Mouse (Mus musculus) lung, embryonic 16.5 days (tissue): ENCODE results near the gene Tmem9b. TPM values are rescaled to one million over a fixed set of nuclear protein-coding genes. Genes with fewer than 3 reads are reported as not detected.
A peak's percentile ranks its signal among the peaks of the same experiment; 100 is the strongest.

Experiments
- ATAC-seq: fragments of 200-750 bp; cut with Nextera tagmentation; 2 replicates; pipeline ENCODE4 v1.8.0; 2017; ENCODE audit warnings: low read depth, mild to moderate bottlenecking, moderate library complexity
- H3K27ac ChIP-seq: fragments of 300-500 bp; sonication (generic); 2 replicates; pipeline ENCODE4 v1.5.1; 2014; ENCODE audit warnings: mild to moderate bottlenecking, control low read depth, low read length
- H3K27me3 ChIP-seq: fragments of 300-500 bp; sonication (generic); 2 replicates; pipeline ENCODE4 v1.6.1; 2014; ENCODE audit warnings: low read depth, low read length, mixed read lengths; ENCODE audit not compliant: control insufficient read depth, insufficient read depth
- H3K36me3 ChIP-seq: fragments of 300-500 bp; sonication (generic); 2 replicates; pipeline ENCODE4 v1.6.1; 2014; ENCODE audit warnings: low read length; ENCODE audit not compliant: control insufficient read depth, insufficient read depth
- H3K4me1 ChIP-seq: fragments of 300-500 bp; sonication (generic); replicated peaks from 2 replicates; pipeline ENCODE4 v1.6.1; 2014; ENCODE audit warnings: low read length, mixed read lengths; ENCODE audit not compliant: control insufficient read depth, insufficient read depth
- H3K4me2 ChIP-seq: fragments of 300-500 bp; sonication (generic); 2 replicates; pipeline ENCODE4 v1.6.1; 2014; ENCODE audit warnings: low read depth, low read length, control low read depth
- H3K4me3 ChIP-seq: fragments of 300-500 bp; sonication (generic); 2 replicates; pipeline ENCODE4 v1.5.1; 2014; ENCODE audit warnings: mild to moderate bottlenecking, low read length, control low read depth
- H3K9ac ChIP-seq: fragments of 300-500 bp; sonication (generic); 2 replicates; pipeline ENCODE4 v1.6.1; 2014; ENCODE audit warnings: low read length, control low read depth
- H3K9me3 ChIP-seq: fragments of 300-500 bp; sonication (generic); 2 replicates; pipeline ENCODE4 v1.6.1; 2016; ENCODE audit warnings: low read length; ENCODE audit not compliant: control insufficient read depth
- WGBS: fragments of 180-500 bp; shearing (Covaris S2); extraction: QIAGEN DNeasy Blood & Tissue Kit; methylation state at CpG from one replicate; pipeline ENCODE4 v1.1.7; 2014; 5-methylcytosine and 5-hydroxymethylcytosine counted together
- polyA plus RNA-seq: library from polyadenylated mRNA; unstranded; fragments of >200 nt; fragmentation: Nextera tagmentation; extraction: Ambion mirVana; gene quantifications from 2 replicates; pipeline ENCODE4 v1.2.1, GENCODE M21; 2015

The Tmem9b gene
- polyA plus RNA-seq, result 66.8 and 71.4 TPM in 2 replicates

- under 1% methylated on average over 72 of the region's 74 CpGs for WGBS
- no peaks in the 10 kb centered on the region for H3K27me3 ChIP-seq
- H3K27ac ChIP-seq, result peak within 1 kb of the TSS; percentile 88
- H3K4me1 ChIP-seq, result peaks cover 9% of the 10 kb centered on the region; the same call in 1 of the 2 replicates
- no peaks in the 10 kb centered on the region for H3K36me3 ChIP-seq
- peak within 1 kb of the TSS; percentile 69 for H3K4me3 ChIP-seq
- H3K4me2 ChIP-seq, result peak within 1 kb of the TSS; percentile 85
- peak within 1 kb of the TSS; percentile 88 for H3K9ac ChIP-seq
- ATAC-seq, result peak; percentile 89
- no peaks in the 10 kb centered on the region for H3K9me3 ChIP-seq
Measured at GRCm38 (mm10) chr7:109752008-109752925, at the start of gene Tmem9b. TSS of gene Tmem9b (minus strand) at chr7:109752875.

- H3K36me3 ChIP-seq, result no peaks in the 10 kb centered on the region
- H3K27me3 ChIP-seq, result no peaks in the 10 kb centered on the region
- no peak for ATAC-seq
- no peak overlapping the region for H3K4me3 ChIP-seq
- 82% methylated on average over 4 of the region's 4 CpGs for WGBS
- no peak overlapping the region for H3K27ac ChIP-seq
- no peaks in the 10 kb centered on the region for H3K9me3 ChIP-seq
- no peak overlapping the region for H3K9ac ChIP-seq
- peaks cover 9% of the 10 kb centered on the region for H3K4me1 ChIP-seq
- no peak overlapping the region for H3K4me2 ChIP-seq
Measured at GRCm38 (mm10) chr7:109800626-109801025, 48.0 kb upstream of the Tmem9b start.

GRCm38 (mm10) chr7:109799168-109799567 lies 46.5 kb upstream of the Tmem9b start:
- Histone ChIP-seq H3K27ac (no peak overlapping the region; the same call in 1 of the 2 replicates), H3K4me2 (no peak overlapping the region), H3K4me1 (peaks cover 14% of the 10 kb centered on the region), H3K27me3 (no peaks in the 10 kb centered on the region), H3K9ac (no peak overlapping the region), H3K36me3 (no peaks in the 10 kb centered on the region), H3K9me3 (no peaks in the 10 kb centered on the region), H3K4me3 (no peak overlapping the region)
- ATAC-seq, result peak; percentile 32
- 37% methylated on average over 11 of the region's 11 CpGs for WGBS

- Histone ChIP-seq H3K36me3 (no peaks in the 10 kb centered on the region), H3K4me1 (peaks cover 14% of the 10 kb centered on the region), H3K27ac (peak overlapping the region; percentile 47), H3K4me3 (no peak overlapping the region), H3K9ac (no peak overlapping the region), H3K27me3 (no peaks in the 10 kb centered on the region), H3K9me3 (no peaks in the 10 kb centered on the region), H3K4me2 (0 out of 2 replicates have a peak overlapping the region, but pooled peaks have one; percentile 4)
- ATAC-seq, result peak; percentile 69
- WGBS, result 24% methylated on average over 5 of the region's 5 CpGs
Measured at GRCm38 (mm10) chr7:109795564-109795963, 42.9 kb upstream of the Tmem9b start.

- H3K4me2 ChIP-seq, result no peak overlapping the region
- no peak overlapping the region for H3K27ac ChIP-seq
- WGBS, result 60% methylated on average over 2 of the region's 2 CpGs
- H3K36me3 ChIP-seq, result no peaks in the 10 kb centered on the region
- ATAC-seq, result no peak
- no peak overlapping the region for H3K9ac ChIP-seq
- H3K27me3 ChIP-seq, result no peaks in the 10 kb centered on the region
- no peaks in the 10 kb centered on the region for H3K9me3 ChIP-seq
- H3K4me1 ChIP-seq, result peaks cover 11% of the 10 kb centered on the region
- no peak overlapping the region for H3K4me3 ChIP-seq
Measured at GRCm38 (mm10) chr7:109794556-109794955, 41.9 kb upstream of the Tmem9b start.

- no peak overlapping the region for H3K4me2 ChIP-seq
- no peak for ATAC-seq
- no peaks in the 10 kb centered on the region for H3K9me3 ChIP-seq
- H3K27ac ChIP-seq, result no peak overlapping the region
- H3K36me3 ChIP-seq, result no peaks in the 10 kb centered on the region
- no peaks in the 10 kb centered on the region for H3K27me3 ChIP-seq
- H3K4me3 ChIP-seq, result no peak overlapping the region
- WGBS, result 78% methylated on average over 2 of the region's 2 CpGs
- H3K4me1 ChIP-seq, result peaks cover 8% of the 10 kb centered on the region
- no peak overlapping the region for H3K9ac ChIP-seq
Measured at GRCm38 (mm10) chr7:109792759-109793158, 40.1 kb upstream of the Tmem9b start.

- Histone ChIP-seq H3K4me2 (no peak overlapping the region), H3K4me1 (peaks cover 7% of the 10 kb centered on the region), H3K36me3 (no peaks in the 10 kb centered on the region), H3K4me3 (no peak overlapping the region), H3K9me3 (no peaks in the 10 kb centered on the region), H3K27ac (no peak overlapping the region), H3K27me3 (no peaks in the 10 kb centered on the region), H3K9ac (no peak overlapping the region)
- no peak for ATAC-seq
- WGBS, result 56% methylated on average over 3 of the region's 3 CpGs
Measured at GRCm38 (mm10) chr7:109790818-109791217, 38.1 kb upstream of the Tmem9b start.

- Histone ChIP-seq H3K4me1 (no peaks in the 10 kb centered on the region), H3K27me3 (peaks cover 10% of the 10 kb centered on the region; the same call in 1 of the 2 replicates), H3K4me3 (no peak overlapping the region), H3K27ac (no peak overlapping the region), H3K9ac (no peak overlapping the region), H3K4me2 (no peak overlapping the region), H3K9me3 (no peaks in the 10 kb centered on the region), H3K36me3 (no peaks in the 10 kb centered on the region)
- WGBS, result 80% methylated on average over 2 of the region's 2 CpGs
- ATAC-seq, result no peak
Measured at GRCm38 (mm10) chr7:109787860-109788259, 35.2 kb upstream of the Tmem9b start.

GRCm38 (mm10) chr7:109783281-109783680 lies 30.6 kb upstream of the Tmem9b start:
- no peaks in the 10 kb centered on the region for H3K9me3 ChIP-seq
- H3K4me1 ChIP-seq, result peaks cover 9% of the 10 kb centered on the region; the same call in 1 of the 2 replicates
- H3K27ac ChIP-seq, result no peak overlapping the region
- no peaks in the 10 kb centered on the region for H3K36me3 ChIP-seq
- H3K4me3 ChIP-seq, result no peak overlapping the region
- H3K4me2 ChIP-seq, result no peak overlapping the region
- 27% methylated on average over 7 of the region's 7 CpGs for WGBS
- H3K9ac ChIP-seq, result no peak overlapping the region
- ATAC-seq, result no peak
- H3K27me3 ChIP-seq, result peaks cover 45% of the 10 kb centered on the region
